Mouse (Mus musculus) bone marrow macrophage, adult 2 months (primary cell): Measurements from ENCODE around the gene Best1.

Experiments used
- CTCF ChIP-seq: IDR thresholded peaks from 2 replicates; pipeline ENCODE4 v1.5.1; 2012; ENCODE audit warnings: low read depth, mild to moderate bottlenecking, low read length, moderate library complexity
- POLR2A ChIP-seq: IDR thresholded peaks from 2 replicates; pipeline ENCODE4 v1.6.1; 2012; ENCODE audit warnings: mild to moderate bottlenecking, low read depth, low read length, borderline replicate concordance

DNA sequence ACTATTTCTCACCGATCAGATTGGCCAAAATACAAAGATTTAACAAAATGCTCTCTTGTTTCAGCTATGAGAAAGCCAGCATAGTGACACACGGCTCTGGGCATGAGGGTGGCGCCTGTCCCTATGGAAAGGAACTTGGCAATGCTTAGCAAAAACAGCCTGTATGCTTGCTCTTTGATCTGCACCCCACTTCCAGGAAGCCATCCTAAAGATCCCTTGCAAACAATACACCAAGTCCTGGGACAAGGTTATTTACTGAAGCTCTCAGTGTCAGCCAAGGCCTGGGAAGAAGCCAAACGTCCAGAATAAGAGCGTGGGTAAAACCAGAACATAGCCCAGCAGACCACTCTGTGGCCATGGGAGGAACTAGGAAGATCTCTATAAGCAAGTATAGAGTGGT lies 40.7 kb downstream of the Best1 start:
- no peak for TF ChIP-seq CTCF
- no peak for TF ChIP-seq POLR2A
